Mouse (Mus musculus): ENCODE measurements around the gene Iyd.
A peak's percentile ranks its signal among the peaks of the same experiment; 100 is the strongest.
"Not testable (repeated sequence)": the region's sequence is repeated elsewhere in the genome, so short reads cannot be mapped to it uniquely, and the experiment has no call there.

Gene Iyd

DNA sequence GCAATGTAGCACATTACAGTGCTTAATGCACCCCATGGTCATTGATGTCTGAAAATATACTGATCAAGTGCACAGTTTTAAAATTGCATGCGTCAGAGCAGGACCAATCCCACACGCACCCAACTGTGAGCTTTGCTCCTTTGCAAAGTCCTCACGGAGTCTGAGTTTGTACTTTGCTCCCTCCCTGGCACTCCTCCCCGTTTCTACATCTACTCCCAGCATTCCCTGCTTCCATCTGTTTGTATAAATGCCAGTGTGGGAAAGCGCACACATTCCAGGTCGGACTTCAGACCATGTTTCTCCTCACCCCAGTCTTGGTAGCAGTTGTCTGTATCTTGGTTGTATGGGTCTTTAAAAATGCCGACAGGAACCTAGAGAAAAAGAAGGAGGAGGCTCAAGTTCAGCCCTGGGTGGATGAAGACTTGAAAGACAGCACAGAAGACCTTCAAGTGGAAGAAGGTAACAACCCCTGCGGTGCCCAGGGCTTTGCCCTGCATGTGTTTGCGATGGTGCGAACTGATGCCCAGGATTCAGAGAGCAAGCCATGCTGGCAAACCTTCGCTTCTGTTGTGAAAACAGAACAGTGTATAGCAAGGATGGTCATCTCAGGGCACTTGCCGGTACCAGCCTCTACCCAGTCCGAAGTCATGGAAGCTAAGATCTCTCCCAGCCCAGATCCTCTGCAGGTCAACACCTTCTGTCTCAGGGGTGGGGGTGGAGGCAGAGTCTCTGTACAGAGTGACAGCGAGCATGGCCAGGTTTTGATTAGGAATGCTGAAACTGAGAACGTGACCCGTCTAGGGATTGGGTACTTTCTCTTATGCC, at the start of gene Iyd:
TSS of gene Iyd (plus strand) at position 238 of the 825 bp plus-strand sequence.
- no peak for DNase-seq (ENCODE audit: extremely low spot score, low spot score)

DNA sequence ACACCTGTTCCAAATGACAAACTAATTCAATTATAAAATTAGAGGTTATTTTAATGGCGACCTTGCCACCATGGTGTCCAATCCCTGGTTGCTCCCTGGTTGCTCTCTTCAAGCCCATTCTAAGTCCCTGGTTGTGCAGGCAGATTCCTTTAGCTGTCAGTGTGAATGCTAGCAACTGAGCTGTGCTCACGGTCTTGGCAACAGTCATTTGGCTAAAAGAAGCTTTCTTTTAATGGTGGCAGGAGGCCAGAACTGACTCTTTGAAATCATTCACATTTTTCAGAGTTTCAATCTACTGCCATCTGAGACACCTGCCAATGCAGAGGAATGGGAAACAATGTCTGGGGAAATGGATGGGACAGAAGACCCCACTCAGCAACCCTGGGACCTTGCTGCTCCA, 43.2 kb upstream of the Iyd start:
- DNase-seq (ENCODE audit: extremely low spot score, low spot score), result no peak

DNA sequence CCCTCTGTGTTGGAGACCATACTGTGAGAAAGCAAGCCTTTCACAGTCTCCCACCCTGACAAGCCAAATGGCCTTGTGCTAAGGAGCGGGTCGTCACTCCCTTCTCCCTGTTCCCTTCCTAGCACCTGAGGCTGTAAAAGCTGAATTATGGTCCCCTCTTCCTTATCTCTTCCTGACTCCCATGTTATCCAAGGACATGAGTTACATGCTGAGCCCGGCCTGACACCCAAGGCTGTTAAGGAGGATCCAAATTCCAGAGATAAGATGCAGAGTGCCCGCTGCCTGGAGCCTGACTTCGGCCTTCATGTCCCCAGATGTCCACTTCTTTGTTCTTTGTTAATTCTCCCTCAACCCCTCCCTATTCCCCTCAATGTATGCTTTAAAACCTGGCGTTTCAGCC, 39.2 kb upstream of the Iyd start:
- not testable (repeated sequence) for DNase-seq (ENCODE audit: extremely low spot score, low spot score)

DNA sequence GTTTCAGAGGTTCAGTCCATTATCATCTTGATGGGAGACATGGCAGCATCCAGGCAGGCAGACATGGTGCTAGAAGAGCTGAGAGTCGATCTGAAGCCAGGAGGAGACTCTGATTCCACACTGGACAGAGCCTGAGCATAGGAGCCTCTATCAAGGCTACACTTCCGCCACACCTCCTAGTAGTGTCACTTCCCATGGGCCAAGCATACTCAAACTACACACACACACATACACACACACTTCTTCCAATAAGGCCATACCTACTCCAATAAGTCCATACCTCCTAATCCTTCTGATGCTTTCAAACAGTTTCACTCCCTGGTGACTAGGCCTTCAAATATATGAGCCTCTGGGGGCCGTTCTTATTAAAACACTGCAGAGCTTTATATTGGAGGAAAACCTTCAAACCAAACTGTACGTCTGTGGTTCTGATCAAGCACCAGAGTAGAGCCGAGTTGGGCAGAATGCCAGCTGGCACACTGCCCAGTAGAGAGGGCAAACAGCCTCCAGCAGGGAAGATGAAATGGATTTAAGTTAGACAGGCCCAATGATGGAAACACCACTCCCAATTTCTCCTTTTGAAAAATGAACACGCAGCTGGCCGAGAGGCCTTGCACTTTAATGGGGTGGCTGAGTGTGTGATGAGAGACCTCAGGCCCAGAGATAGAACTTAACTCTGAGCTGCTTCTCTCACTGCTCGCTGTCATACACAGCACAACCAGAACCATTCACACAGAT, 32.4 kb upstream of the Iyd start:
- no peak for DNase-seq (ENCODE audit: extremely low spot score, low spot score)

DNA sequence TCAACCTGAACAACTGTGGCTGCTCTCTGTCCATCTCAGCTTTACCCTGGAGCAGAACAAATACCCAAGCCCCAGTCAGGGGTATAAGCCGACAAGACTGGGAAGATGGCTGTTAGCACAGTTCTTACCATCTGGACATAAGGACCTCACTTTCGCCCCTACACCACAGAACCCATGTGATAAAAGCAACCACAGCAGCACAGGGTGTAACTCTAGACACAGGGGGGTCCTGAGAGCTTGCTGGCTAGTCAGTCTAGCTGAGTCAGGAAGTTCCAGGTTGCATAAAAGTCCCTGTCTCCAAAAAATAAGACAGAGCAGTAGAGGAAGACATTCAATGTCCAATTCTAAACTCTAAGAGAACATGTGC, 31.8 kb upstream of the Iyd start:
- no peak for DNase-seq (ENCODE audit: extremely low spot score, low spot score)

DNA sequence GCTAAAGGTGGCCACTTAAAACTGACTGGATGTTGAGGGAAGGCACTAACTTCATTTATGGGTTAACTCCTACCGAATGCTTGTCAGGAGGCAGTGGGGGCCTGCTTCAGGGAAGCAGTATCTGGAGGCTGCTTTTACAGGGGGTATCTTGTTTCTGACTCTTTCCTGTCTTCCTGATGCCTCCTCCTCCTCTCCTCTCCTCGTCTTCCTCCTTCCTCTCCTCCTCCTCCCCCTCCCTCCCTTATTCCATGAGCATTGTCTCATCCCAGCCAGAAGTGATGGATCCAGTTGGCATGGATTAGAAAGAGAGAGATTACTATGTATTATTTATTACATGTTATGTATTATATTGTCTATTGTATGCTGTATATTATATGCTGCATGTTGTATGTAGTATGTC, 31.3 kb upstream of the Iyd start:
- no peak for DNase-seq (ENCODE audit: extremely low spot score, low spot score)

DNA sequence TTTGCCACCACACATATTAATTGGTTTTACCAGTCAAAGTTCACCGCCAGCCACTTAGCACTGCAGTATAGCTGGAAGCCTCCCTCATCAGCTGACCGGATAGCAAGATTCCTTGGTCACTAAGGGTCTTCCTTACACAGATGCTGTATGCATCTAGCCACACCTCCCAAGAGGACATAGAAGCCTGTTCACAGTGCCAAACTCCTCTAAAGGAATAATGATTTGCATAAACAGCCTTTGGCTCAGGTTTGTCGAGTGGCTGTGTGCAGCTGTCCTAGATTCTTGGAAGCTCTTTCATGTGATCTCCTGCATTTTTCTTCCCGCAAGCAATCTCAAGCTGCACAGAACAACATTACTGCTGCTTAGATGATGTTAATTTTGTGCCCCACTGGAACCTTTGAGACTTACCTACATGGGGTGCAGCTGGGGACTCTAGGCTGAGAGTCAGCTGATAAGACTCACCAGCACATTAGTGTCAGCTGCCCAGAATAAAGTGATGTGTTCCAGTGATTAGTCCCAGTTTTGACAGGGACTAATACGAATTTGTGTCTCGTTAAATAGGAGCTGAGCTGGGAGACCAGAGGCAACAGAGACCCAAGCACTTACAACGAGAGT, 30.3 kb upstream of the Iyd start:
- DNase-seq (ENCODE audit: extremely low spot score, low spot score), result no peak

DNA sequence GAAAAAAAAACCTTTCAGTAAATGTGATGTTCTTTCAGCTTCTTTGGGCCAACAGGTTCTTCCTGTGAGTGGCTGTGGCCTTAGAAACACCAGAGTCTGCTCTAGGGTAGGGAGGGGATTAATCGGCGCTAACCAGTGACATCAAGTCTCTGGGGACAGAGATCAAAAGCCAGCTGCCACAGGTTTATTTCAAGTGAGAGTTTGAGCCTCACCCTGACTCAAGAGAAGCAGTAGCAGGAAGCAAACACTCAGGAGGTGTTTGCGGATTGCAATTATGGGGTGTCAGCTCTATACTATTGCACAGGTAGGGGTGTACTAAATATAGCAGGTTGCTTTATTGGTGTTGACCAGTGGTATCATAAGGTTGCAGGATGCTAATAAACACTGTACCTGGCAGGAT, 29.6 kb upstream of the Iyd start:
- DNase-seq (ENCODE audit: extremely low spot score, low spot score), result no peak

DNA sequence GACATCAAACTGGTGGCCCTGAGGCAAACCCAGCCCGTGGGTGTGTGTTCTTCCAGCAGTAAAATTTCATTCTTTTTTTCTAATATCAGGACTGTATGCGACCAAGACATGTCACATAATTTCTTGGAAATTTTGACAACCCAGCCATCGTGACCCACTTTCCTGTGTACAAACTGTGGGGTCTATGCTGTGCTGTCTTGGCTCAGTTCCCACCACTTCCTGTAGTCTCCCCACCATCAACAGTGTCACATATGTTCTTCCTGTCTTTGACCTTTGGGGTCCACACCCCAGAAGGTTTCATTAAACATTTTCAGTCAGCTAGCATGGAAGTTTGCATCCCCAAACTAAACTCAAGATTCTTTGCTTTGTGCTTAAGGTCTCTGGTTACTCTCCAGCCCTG, 28.6 kb upstream of the Iyd start:
- DNase-seq (ENCODE audit: extremely low spot score, low spot score), result no peak

DNA sequence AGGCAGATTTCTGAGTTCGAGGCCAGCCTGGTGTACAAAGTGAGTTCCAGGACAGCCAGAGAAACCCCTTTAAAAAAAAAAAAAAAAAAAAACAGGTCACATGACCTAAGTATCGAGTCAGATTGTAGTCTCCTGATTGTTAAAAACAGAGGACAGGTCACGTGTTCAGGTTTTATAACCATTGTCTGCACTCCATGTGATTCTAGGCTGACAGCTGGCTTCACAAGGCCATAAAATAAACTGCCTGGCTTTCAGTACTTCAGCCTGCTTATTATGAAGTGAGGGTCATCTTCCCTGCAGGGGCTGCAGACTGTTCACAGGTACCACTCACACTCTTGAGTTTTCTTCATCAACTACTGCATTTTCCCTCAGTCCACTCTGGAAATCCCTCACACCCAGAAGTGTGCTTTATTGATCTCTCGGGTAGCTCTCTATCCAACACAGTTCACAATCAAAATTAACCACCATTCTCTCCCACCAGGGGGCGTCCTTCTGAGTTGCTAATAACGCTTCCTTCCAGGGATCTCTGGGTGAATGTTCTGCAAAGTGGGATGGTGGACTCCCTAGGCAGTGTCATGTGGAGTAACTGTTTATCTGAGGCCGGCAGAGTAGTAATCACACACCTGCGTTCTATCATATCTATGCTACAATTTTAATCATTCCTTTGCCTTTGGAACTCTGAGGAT, 27.3 kb upstream of the Iyd start:
- no peak for DNase-seq (ENCODE audit: extremely low spot score, low spot score)

DNA sequence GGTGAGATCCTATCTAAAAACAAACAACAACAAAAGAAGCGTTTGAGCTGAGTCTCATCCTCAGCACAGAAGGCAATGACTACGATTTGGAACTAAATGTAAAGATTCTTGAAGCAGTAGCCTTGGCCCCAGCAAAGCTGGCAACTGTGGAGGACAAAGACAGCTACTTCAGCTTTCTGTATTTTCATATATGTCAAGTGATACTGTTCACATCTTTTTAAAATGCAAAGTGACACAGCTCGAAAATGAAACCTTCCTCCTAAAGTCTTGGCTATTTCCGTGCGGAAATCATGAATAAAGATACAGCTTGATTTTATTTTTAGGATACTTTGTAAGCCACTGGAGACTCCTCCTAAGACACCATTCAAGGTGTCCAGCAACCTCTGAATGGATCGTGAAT, 26.1 kb upstream of the Iyd start:
- no peak for DNase-seq (ENCODE audit: extremely low spot score, low spot score)

DNA sequence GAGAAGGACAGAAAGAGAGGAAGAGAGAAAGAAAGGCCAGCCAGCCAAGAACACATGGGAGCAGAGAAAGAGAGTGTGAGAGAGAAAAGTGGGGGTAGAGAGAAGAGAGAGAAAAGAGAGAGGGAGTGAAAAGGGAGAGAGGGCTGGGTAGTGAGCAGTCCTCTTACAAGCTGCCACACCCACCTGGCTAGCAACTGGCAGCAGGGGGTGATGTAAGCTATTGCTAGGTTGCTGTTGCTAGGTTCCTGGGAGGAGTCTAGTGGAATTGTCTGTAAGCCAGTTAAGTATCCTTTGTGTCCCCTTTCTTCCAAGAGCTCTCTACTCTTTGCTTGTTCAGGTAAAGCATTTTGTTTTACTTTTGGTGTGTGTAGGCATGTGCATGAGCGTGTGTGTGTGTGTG, 25.4 kb upstream of the Iyd start:
- DNase-seq (ENCODE audit: extremely low spot score, low spot score), result no peak

DNA sequence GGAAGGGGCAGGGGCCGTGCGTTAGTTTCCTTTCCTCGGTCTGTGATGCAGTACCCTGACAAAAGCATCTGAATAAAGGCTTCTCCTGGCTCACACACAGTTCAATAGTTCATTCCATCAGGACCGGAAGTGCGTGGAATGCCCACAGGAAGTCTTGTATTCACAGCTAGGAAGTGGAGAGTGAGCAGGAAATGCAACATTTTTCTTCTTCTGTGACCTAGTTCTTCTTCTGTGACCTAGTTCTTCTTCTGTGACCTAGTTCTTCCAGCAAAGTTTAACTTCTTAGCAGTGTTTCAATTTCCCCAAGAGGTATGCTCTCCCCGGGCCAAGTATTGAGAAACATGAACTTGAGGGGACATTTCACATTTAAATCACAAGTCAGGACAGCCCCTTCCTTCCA, 23.6 kb upstream of the Iyd start:
- DNase-seq (ENCODE audit: extremely low spot score, low spot score), result no peak

DNA sequence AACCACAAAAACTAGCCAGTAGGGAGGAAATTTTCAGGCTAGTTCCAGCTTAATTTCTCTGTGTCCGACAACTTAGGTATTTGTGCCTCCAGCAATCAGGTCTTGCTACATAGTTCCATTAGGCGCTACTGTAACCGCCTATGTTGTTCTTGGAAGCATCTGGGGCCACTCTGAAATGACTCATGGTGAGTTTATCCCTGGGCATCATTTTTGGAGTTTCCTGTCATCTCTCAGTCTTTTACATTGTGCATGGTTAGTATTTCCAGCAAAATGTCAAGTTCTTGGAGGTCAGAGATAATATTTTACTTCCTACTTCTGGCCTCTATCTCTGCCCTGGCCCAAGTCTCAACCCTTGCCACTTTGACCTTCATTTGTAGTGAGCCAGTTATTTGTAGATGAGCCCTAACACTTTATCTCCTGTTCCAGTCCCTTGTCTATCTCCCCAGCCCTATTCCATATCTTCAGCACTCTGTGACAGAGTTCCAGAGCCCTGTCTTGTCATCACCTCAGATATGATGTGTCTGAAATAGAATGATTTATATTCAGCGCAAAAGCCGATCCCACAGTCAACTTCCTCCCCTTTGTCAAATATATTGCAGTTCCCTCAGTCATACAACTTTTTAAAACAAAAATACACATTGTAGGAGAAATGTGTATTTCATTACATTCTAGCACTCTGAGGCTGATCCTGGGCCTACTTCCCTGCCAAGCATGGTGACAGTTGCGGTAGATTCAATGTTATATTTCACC, 16.8 kb upstream of the Iyd start:
- no peak for DNase-seq (ENCODE audit: extremely low spot score, low spot score)

DNA sequence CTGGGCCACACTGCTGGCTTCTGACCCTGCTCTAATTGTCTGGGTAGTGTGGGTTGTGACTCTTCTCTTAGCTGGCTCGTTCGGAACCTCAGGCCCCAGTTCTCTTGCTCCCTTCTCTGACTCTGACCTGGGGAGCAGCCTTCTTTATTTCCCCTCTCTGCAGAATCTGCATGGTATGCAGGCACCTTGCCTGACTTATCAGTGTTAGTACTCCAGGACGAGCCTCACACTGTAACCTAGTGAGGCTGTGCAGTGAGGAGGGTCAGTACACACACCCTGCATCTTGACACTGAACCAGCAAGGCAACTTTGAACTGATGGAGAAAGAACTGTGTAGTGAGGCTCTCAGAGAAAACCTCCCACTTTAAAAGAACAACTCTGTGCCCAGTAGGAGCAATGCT, 15.5 kb upstream of the Iyd start:
- DNase-seq (ENCODE audit: extremely low spot score, low spot score), result no peak

DNA sequence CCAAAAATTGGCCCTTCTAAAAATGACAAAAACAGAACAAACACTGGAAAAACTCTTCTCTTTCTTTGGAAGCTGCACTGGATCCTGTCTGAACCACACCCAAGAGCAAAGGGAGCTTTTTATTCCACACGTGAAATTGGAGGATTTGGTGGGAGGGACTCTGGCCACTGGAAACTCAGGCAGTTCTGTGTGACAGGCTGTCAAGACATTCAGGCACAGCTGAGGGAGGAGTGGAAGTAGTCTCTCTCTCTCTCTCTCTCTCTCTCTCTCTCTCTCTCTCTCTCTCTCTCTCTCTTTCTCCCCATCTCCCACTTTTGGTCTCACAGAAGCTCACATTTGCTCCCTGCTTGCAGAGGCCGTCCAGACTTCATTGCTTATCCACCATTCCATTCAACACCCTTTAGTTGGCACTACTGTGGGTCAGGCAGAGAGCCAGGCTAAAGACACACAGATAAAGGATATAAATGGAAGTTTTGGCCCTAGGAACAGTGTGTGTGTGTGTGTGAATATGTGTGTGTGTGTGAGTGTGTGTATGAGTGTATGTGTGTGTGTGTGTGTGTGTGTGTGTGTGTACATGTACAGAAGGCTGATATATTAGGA, 14.5 kb upstream of the Iyd start:
- no peak for DNase-seq (ENCODE audit: extremely low spot score, low spot score)

DNA sequence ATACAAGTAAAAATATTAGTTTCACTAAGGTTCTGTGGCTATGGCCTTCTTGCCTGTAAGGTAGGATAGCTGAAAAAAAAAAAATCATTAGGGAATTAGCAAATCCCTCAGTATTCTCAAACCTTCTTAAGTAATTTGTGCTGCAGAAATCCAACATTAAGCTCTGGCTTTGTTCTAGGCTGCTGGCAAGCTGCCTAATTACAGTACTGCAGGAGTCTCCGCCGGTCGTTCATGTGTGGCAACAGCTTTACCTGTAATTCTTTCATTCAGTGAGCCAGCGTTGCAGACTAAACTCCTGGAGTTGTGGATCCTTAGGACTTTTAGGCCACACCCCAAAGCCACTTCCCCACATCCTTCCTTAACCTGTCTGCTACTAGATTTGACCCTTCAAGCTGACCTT, 10.2 kb upstream of the Iyd start:
- DNase-seq (ENCODE audit: extremely low spot score, low spot score), result no peak

DNA sequence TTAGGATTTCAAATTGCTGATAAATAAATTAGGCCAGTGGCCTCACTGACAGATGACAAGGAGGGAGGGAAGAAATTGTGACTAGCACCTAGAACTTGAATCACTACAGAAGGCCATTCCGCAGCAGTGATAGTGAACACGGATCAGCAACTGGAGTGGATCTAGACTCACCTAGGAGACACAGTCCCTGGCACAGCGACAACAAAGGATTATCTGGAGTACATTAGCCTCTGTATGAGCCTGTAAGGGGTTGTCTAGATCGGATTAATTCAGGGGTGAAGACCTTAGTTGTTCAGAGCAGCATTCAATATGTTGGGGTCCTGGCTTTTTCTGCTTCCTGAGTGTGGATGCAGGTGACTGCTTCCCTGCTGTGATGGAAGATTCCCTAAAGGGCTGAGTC, 9.4 kb upstream of the Iyd start:
- no peak for DNase-seq (ENCODE audit: extremely low spot score, low spot score)

DNA sequence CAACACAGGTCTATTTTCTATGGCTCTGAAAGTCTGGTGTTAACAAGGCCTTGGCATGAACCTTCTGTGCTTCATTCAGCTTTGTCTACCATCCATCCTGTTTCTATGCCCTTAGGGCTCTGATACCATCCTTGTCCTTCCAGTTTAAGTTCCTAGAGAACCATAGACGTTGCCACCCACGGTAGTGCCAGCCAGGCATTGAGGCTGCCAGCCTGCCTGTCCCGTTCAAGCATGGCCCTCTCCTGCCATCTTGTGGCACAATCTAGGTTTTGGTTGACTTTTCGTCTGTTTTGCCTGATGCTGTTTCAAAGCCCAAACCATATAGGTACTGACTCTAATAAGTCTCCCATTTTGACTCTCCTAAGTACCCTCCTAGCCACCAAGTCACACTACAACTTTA, 8.7 kb upstream of the Iyd start:
- peak; percentile 68 for DNase-seq (ENCODE audit: extremely low spot score, low spot score)

DNA sequence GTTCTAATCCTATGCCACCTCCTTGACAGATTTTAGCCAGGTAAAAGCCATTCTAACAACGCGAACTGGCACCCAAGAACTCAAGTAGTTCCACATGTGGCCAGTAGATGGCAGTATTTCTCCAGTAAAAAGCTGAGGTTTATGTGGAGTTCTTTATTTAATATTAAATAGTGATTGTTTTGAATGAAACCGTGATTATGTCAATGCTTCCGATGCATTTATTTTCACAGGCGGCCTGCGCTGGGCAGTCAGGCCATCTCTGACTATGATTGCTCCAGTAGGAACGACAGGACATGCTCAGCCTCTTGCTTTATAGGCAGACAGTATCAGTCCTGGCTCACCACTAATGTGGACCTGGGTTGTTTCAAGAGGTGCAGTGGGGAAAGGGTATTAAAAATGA, 5.6 kb upstream of the Iyd start:
- DNase-seq (ENCODE audit: extremely low spot score, low spot score), result peak; percentile 57

DNA sequence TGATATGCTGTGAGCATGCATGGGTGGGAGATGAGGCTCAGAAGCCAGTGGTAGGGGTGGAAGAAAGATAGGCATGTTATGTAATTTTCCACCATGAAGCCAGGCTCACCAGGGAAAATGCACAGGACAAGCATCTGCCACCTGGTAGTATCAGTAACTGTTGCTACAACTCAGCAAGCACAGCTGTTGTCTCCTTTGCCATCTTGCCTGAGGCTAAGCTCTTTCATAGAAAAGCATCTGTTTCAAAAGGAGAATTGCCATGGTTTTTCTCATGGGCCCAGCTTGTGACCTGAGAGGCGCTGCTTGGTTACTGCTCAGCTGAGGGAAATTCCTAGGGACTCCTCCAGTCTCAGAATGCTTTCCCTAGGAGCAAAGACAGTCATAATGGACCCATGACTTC, 3.7 kb upstream of the Iyd start:
- DNase-seq (ENCODE audit: extremely low spot score, low spot score), result no peak

All from neural tube, embryonic 10.5 days (tissue).